Mouse (Mus musculus) central nervous system, embryonic 11.5 days (tissue): Measurements from ENCODE around the gene Dcun1d4. TPM values are rescaled to one million over a fixed set of nuclear protein-coding genes. Genes with fewer than 3 reads are reported as not detected.

ENCODE experiments used
- polyA plus RNA-seq: library from polyadenylated mRNA; depleted of rRNA; stranded (reverse); fragments of >200 nt; gene quantifications from 2 replicates; pipeline ENCODE4 v1.2.3, GENCODE M21; 2012; rRNA removed

Gene Dcun1d4
- polyA plus RNA-seq, result 31.3 and 38.7 TPM in 2 replicates

DNA sequence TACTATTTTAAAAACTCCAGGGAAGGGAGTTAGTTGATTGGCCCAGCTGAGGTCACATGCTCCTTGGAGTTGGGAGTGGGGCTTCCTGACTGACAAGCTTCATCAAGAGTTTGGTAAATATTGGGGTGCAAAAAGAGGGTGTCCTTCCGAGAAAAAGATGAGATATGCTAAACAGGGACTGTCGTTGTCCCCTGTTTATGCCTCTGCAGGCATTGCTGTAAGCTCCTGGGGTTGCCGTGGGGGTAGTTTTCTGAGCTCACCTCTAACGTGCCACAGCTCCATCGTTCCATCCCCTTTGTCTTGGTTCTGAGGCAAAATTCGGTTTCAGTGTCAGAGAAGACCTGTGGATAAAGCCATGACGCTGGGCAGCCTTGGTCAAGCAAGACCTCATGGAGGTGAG, at the start of gene Dcun1d4:
Gene Dcun1d4 (plus strand): TSS at position 301 of the 400 bp plus-strand sequence.

Other genes with a start within 250 kb of the Dcun1d4 start
- 37.3 and 55.8 TPM in 2 replicates for gene Fryl, start 224.4 kb upstream of the Dcun1d4 start, polyA plus RNA-seq
- 113 and 157 TPM in 2 replicates for gene Ociad1, start 188.2 kb upstream of the Dcun1d4 start, polyA plus RNA-seq
- 4.8 and 5.4 TPM in 2 replicates for gene Ociad2, start 140.0 kb upstream of the Dcun1d4 start, polyA plus RNA-seq
- 0.04 TPM in 1 of 2 replicates, not detected in the other for gene Cwh43, start 74.9 kb upstream of the Dcun1d4 start, polyA plus RNA-seq
- gene Lrrc66, start 151.5 kb downstream of the Dcun1d4 start, polyA plus RNA-seq, result 0.05 and 0.13 TPM in 2 replicates
- gene Sgcb, start 166.8 kb downstream of the Dcun1d4 start, polyA plus RNA-seq, result 9.3 and 17.7 TPM in 2 replicates
- 0.18 and 0.48 TPM in 2 replicates for gene Spata18, start 170.4 kb downstream of the Dcun1d4 start, polyA plus RNA-seq